Mouse (Mus musculus): ENCODE data around the gene Iqcn.

The Iqcn gene

GRCm38 (mm10) chr8:70700555-70700922, 2.7 kb upstream of the Iqcn start:
- DNase-seq (ENCODE audit: low read depth, low spot score): peak; percentile 96

- peak; percentile 33 for DNase-seq (ENCODE audit: low read depth, low spot score)
Measured at GRCm38 (mm10) chr8:70701048-70701981, 1.9 kb upstream of the Iqcn start.

DNA sequence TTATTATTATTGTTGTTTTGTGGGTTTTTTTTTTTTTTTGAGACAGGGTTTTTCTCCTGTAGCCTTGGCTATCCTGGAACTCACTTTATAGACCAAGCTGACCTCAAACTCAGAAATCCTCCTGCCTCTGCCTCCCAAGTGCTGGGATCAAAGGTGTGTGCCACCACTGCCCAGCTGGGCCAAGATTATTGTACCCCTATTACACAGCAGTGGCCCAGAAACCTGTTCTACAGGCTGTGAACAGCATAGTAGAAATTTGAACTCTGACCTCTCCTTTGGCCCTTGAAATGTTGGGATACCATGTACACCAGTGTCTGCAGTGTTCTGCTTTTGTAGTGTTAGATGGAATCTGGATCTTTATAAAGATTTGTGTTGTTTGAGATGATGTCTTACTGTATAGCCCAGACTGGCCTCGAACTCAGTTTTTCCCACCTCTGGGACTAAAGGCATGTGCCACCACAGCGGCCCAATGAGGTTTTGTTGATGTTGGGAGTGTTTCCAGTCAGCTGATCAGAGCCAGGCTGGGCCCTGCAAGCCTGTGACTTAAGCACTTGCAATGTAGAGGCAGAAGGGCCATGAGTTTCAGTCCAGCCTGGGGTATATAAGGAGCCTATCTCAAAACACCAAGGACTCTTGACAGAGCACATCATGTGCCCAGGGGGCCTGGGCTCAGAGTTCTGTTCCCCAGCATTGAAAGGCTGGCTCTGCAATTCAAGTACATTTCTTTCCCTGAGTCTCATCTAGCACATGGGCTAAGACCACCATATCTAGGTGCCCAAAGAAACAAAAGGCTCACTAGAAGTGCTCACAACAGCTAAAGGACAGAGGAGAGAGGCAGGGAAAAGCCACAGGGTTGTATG, 1.0 kb upstream of the Iqcn start:
- DNase-seq (ENCODE audit: low read depth, low spot score): no peak

GRCm38 (mm10) chr8:70702842-70703182, 445 bp upstream of the Iqcn start:
- DNase-seq (ENCODE audit: low read depth, low spot score): no peak

DNA sequence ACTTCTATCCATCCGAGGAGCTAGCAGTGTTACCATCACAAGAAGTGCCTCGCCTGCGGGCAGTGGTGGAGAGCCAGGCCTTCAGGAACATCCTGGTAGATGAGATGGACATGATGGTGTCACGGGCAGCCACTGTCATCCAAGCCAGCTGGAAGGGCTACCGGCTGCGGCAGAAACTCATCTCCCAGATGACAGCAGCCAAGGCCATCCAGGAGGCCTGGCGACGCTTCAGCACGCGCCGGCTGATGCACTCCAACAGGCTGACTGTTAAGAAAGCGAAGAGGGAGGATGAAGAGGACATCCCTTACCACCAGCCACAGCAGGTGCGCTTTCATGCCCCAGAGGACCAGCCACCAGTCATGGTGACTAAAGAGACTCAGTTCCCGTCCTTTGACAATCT, 5.0 kb downstream of the Iqcn start:
- no peak for DNase-seq (ENCODE audit: low read depth, low spot score)

DNA sequence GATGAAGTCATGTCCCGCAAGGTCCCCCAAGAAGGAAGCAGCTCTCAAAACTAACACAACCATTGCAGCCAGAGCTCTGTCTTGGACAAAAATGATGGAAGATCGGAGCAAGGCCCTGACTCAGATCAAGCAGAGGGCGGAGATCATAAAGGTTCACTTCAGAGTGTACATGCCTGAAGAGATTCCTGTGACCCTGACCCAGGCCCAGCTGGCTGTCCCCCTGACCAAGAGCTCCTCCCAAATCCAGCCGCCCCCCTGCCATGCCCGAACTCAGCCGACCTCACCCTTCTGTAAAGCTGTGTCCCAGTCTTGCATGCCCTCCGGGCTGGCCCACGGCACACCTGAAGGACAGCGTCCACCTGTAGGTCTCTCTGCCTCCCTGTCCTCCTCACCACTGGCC, 6.5 kb downstream of the Iqcn start:
- no peak for DNase-seq (ENCODE audit: low read depth, low spot score)

DNA sequence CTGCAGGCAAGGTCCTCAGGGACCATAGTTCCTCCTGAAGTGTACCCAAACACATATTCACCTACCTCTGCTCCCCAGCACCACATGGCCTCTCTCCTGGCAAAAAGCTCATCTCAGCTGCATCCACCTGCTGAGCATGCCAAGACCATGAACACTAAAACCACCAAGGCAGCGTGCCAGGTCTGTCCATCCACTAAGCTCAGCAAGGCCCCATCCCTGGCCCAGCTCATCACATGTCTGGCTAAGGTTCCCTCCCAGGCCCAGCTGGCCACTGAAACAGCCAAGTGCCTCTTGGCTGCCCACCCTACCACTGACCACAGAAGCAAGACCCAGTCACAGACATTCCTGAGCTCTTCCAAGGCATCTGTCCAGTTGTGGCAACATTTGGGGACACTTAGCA, 7.0 kb downstream of the Iqcn start:
- DNase-seq (ENCODE audit: low read depth, low spot score): no peak

- DNase-seq (ENCODE audit: low read depth, low spot score): no peak
Measured at GRCm38 (mm10) chr8:70711041-70711440, 7.8 kb downstream of the Iqcn start.

- no peak for DNase-seq (ENCODE audit: low read depth, low spot score)
Measured at GRCm38 (mm10) chr8:70713991-70714390, 10.7 kb downstream of the Iqcn start.

DNA sequence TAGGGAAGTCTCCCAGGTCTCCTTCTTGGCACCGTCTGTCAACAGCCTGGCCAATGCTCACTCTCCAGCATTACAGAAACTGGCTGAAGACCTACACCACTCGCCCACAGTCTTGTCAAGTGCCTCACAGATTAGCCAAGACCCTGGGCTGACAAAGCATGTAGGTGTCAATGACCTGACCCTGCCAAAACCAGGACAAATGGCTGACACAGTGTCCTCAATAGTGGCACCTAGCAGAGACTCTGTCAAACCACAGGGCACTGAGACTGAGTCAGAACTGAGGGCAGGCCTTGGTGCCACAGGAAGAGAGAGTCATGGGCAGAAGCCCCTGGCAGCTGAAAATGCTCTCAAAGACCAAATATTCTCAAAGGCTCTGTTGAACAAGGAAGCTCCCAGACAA, 11.8 kb downstream of the Iqcn start:
- no peak for DNase-seq (ENCODE audit: low read depth, low spot score)

DNA sequence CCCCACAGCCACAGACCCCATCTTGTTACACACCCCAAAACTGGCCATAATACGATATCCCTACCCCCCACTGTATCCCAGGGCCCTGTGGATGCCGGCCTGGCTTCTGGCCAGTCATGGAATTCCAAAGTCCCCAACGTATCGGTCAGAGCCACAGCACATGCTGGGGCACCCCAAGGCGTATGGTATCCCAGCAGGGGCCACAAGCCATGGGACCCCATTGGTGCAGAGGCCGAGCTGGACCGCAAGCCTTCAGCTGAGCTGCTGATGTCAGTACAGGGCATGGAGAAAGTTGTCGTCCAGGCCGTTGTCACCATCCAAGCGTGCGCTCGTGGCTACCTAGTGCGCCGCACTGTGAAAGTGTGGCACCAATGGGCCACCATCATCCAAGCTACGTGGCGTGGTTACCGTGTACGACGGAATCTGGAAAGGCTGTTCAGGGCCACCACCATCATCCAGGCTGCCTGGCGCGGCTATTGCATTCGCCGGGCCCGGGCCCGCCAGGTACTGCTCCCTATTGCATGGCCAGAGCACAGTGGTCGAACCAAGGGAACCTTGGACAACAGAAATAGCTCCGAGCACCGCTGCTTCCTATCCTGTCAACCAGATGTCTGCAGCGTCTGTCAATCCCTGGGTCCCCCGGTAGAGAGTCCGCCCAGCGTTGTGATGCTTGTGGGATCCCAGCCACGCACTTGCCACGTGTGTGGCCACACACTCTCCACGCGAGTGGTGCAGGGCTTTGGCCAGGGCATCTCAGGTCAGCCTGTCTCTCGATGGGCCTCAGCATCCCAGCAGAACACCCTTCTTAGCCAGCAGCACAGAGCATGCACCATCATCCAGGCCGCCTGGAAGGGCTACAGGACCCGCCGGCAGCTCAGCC, 13.5 kb downstream of the Iqcn start:
- DNase-seq (ENCODE audit: low read depth, low spot score): no peak

DNA sequence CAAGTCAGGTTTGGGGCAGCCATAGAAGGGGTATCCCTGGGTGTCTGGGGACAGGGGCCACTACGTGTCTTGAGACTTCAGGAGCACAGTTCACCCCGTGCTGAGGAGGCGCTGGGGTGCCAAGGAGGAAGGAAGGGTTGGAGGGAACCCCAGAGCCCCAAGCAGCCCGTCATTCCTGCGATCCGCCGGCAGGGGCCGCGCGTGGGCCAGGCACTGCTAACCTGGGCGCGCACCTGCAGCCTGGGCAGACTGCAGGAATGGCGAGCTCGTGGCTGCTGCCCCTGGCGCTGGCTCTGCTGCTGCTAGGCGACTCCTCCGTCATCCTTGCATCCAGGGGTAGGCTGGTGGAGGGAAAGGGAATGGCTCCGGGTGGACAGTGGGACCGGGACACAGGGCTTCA, 15.0 kb downstream of the Iqcn start, which contains the start of gene Gm3336:
Gene Gm3336 (plus strand): TSS at position 247 of the 400 bp plus-strand sequence.
- DNase-seq (ENCODE audit: low read depth, low spot score): peak; percentile 84

DNA sequence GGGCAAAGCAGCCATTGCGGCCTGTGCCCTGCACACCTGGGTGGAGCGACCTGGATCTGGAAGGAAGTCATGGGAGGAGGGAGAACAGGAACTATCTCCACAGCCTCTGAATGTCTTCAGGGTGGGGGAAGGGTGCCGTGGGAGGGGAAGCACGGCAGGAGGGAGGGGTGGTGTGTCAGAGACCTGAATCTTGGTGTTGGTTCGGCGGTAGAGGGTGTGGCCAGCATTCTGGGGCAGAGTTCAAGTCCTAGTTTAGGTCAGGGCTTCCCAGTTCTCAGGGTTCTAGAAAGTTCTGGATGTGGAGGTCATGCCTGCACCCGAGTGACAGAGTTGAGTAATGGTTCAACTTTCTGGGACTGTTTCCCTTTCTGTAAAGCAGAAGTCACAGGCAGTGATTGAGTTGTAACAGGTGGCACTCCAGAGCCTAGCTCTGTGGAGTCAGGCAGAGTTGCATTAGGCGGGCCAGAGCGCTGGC, 16.6 kb downstream of the Iqcn start:
- peak; percentile 59 for DNase-seq (ENCODE audit: low read depth, low spot score)

- DNase-seq (ENCODE audit: low read depth, low spot score): peak; percentile 87
Measured at GRCm38 (mm10) chr8:70720739-70721138, 17.5 kb downstream of the Iqcn start.

DNA sequence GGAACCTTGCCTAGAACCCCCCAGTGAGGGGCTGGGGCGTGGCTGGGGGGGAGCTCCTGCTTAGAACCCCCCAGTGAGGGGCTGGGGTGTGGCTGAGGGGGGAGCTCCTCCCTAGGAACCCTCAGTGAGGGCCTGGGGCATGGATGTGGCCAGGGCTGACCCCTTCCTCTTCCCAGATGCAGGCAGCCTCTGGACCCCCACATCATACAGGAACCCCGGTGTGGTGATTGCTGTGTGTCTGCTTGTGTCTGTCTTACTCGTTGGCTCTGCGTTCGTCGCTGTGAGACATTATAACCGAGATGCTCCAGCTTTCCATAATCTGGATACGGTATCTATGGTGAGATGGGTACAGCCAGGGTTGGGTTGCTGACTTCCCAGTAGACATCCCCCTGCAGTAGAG, 18.3 kb downstream of the Iqcn start:
- DNase-seq (ENCODE audit: low read depth, low spot score): no peak

DNA sequence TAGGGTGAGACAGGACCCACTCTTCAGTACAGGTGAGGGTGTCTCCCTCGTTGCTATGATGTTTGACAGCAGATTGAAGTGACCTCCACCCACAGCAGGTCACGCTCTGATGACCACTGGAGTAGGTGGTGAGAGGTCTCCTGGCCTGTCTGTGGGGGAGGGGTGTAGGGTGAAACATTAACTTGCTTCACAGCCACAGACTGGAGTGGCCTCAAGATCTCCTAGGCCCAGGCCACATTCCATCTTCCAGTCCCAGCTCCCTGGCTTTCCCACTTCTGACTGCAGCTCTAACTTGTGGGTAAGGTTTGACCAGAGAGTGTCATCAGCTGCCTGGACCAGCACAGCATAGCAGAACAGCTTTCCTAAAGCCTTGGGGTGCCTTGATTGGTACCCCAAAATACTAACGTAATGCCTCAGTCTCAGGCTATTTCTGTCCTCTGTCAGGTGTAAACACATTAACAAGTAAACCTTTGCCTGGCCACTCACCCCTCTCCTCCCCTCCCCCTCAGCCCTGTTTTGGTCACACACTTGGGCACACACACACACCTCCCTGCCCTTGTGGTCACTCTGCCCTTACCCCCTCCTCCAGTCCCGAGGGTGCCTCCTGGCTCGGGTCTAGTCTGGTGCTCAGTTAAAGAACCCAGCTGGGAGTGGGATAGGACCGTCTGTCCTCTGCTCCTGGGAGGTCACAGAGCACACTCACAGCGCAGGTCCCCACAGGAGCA, 20.4 kb downstream of the Iqcn start, which contains the start of gene Pde4c:
Gene Pde4c (plus strand): TSS at position 235 of the 725 bp plus-strand sequence.
- peak; percentile 71 for DNase-seq (ENCODE audit: low read depth, low spot score)

DNA sequence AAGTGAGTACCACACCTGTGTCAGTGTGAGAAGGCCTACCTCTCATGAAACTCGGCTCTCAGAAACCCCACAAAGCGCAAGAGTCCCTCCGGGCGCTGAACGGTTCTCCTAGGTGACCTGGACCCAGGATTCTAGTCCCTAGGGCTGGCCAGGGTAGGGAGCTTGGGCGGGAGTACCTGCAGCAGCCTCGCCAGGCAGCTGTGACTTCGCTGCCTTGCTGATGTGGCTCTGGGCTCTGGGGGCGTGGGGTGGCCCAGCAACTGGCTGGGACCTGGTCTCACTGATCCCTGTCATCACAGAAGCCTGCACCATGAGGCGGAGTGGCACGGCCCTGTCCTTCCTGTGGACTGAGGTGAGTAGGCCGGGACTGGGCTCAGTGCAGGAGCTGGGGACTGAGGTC, 21.0 kb downstream of the Iqcn start:
- peak; percentile 41 for DNase-seq (ENCODE audit: low read depth, low spot score)

GRCm38 (mm10) chr8:70725792-70726447, 22.7 kb downstream of the Iqcn start:
- no peak for DNase-seq (ENCODE audit: low read depth, low spot score)

- no peak for DNase-seq (ENCODE audit: low read depth, low spot score)
Measured at GRCm38 (mm10) chr8:70726721-70727120, 23.5 kb downstream of the Iqcn start.

DNA sequence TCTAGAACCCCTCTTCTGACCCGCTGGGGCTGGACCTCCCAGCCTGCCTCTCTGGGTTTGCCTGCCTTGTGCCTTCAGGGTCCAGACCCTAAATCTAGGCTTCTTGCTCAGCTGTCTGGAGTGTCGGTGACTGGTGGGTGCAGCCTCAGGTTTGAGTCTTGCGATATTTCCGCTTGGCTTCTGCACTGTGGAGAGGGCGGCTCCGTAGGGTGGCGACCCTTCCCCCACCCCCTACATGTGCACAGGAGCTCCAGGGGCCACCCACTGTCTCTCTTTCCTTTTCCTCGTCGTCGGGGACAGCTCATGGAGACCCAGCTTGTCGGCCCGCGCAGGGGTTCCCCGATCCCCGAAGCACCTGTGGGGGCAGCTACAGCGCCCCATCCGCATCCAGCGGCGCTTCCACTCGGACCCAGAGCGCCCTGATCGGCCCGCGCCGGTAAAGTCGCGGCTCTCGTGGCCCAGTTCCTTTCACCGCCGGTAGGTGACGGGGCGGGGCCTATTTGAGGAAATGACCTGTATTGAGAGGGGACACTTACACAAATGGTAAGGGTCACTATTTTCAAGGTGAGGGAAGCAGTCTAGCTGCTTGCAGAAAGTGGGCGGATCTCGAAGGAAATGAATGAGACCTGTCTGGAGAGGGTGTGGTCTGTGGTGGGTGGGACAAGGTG, 26.7 kb downstream of the Iqcn start:
- DNase-seq (ENCODE audit: low read depth, low spot score): peak; percentile 92

Data from A20 (cell line).